Mouse (Mus musculus) cortical plate, adult 2 months (tissue): ENCODE results near the gene Atp4b.

Experiments
- CTCF ChIP-seq: fragments of 200-500 bp; IDR thresholded peaks from 2 replicates; pipeline ENCODE4 v1.5.1; 2011; ENCODE audit warnings: mild to moderate bottlenecking, control low read depth, low read length; ENCODE audit not compliant: insufficient read depth; ENCODE audit errors: extremely low read depth
- POLR2A ChIP-seq: fragments of 200-500 bp; IDR thresholded peaks from 2 replicates; pipeline ENCODE4 v1.6.1; 2011; ENCODE audit warnings: mild to moderate bottlenecking, low read length, control low read depth; ENCODE audit not compliant: insufficient read depth; ENCODE audit errors: extremely low read depth

GRCm38 (mm10) chr8:13404666-13405131, 8.1 kb upstream of the Atp4b start, which contains the start of gene Grk1:
- TF ChIP-seq POLR2A (no peak), CTCF (no peak)
